Mouse (Mus musculus) lung, postnatal 0 days (tissue): Measurements from ENCODE around the gene Slc9a9.

Source experiments
- CTCF ChIP-seq: IDR thresholded peaks from 2 replicates; pipeline ENCODE4 v1.5.1; 2016; ENCODE audit warnings: antibody characterized with exemption, mild to moderate bottlenecking
- EP300 ChIP-seq: IDR thresholded peaks from 2 replicates; pipeline ENCODE4 v1.6.1; 2016; ENCODE audit warnings: antibody characterized with exemption, mild to moderate bottlenecking, control low read depth

- no peak for TF ChIP-seq CTCF
- no peak for TF ChIP-seq EP300
These were observed 386.1 kb downstream of the Slc9a9 start for GRCm38 (mm10) chr9:95055843-95056242.
